Mouse (Mus musculus) cerebellum, postnatal 10 days (tissue): Measurements from ENCODE around the gene Kcnab2.

Experiments used
- DNase-seq, 2 experiments: peaks; one replicate each; pipeline ENCODE4 v3.0.0; 2021; ENCODE audit warnings: mixed read lengths in 2 of 2

The Kcnab2 gene

DNA sequence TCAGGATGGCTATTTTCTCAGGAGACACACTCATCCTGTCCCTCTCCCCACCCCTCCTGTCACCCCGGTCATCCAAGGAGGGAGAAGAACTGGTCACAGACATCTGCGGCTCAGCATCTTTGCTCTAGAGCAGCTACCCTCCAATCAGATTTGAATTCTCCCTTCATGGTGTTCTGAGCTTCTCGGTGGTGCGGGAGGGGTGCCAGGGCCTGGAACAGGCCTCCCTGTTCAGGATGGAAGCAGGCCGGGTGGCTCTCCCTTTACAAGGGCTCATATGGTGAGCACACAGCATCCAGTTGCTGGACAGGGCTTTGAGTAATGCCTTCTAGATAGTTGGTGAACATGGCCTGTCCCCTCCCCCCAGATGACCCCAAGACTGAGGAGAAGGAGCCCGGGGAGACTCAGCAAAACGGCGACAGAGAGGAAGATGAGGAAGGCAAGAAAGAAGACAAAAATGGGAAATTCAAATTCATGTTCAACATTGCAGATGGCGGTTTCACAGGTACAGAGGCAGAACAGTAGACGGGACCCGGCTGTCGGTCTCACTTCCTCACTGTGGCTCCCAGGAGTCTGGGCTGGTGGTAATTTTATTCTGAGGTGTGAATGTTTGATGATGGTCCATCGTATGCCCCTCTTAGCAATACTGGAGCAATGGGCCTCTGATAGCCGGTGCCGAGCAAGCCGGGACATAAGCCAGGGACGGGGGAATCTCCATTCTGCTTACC is 95.0 kb downstream of the Kcnab2 start:
- peak; percentile 59 to 71 for DNase-seq

DNA sequence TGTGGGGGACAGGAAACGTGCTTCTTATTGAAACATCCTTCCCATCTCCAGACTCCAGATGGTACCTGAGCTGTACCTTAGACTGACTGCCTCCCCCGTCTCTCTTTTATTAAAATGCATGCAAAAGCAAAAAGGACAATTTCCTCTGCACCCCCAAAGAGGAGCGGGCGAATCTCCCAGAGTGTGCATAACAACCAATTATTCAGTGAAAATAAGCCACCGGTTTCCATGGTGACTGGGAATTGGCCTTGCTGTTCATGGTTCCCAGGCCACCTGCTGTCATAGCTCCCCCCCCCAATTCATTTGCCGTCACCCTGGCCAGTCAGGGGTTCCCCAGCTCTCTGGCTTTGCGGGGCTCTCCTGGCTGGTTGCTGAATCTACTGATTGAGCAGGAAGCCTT is 112.4 kb downstream of the Kcnab2 start:
- no peak for DNase-seq

DNA sequence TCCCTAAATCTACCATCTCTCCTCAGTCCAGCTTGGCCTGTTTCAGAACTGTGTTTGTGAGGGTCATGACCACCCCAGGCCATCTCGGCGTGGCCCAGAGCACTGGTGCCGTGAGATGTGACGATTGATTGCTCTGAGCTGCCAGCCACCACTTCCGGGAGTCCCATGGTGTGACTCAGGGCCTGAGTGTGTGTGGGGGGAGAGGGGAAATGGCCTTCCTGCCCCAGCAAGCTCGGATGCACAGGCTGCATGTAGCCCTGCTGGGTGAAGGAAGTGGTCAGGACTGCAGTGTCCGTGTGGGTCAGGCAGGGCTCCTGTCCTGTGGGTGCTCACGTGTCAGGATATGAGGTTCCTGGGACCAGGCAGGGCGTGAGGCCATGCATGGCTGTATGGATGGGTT is 115.5 kb downstream of the Kcnab2 start:
- no peak for DNase-seq

DNA sequence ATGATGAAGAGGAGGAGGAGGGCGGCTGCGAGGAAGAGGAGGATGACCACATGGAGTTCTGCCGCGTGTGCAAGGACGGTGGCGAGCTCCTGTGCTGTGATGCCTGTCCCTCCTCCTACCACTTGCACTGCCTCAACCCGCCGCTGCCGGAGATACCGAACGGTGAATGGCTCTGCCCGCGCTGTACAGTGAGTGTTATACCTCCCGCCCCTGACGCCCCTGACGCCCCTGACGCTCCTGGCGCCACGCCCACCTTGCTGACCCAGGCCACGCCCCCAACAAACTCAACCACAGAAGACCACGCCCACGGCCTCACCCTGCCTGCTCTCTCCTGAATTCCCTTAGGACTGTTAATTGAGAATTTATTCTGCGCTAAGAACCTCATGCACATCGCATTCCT is 116.8 kb downstream of the Kcnab2 start:
- peak; percentile 50 to 57 for DNase-seq

DNA sequence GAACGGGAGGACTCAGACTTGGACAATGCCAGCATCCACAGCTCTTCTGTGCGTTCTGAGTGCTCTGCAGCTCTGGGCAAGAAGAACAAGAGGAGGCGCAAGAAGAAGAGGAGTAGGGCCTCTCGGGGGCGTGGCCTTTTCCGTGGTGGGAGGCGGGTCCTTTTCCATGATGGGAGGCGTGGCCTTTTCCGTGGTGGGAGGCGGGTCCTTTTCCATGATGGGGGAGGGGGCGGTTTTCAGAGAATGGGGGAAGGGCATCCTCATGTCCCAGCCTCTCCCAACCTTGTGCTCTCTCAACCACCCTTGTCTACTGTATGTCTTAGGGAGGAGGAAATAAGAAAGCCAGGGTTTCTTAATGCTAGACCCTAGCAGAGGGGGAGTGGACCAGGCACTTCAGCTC is 118.0 kb downstream of the Kcnab2 start:
- no peak for DNase-seq

DNA sequence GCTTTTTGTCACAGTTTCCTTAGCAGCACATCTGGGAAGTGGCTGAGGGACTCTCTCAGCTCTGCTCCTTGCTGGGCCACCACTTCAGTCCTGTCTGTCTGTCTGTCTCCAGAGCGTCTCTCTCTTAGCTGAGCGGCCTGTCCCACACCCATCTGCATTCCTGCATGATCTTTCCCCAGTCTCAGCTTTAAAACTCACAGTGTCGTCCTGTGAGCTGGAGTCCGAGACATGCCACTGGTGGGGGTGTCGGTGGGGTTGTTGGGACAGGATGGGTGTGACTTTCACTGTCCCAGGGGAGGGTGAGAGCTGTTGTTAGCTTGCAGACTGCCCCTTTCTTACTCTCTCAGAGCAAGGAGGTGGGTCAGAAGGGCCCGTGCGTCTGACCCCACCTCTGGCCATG is 122.0 kb downstream of the Kcnab2 start:
- no peak for DNase-seq

DNA sequence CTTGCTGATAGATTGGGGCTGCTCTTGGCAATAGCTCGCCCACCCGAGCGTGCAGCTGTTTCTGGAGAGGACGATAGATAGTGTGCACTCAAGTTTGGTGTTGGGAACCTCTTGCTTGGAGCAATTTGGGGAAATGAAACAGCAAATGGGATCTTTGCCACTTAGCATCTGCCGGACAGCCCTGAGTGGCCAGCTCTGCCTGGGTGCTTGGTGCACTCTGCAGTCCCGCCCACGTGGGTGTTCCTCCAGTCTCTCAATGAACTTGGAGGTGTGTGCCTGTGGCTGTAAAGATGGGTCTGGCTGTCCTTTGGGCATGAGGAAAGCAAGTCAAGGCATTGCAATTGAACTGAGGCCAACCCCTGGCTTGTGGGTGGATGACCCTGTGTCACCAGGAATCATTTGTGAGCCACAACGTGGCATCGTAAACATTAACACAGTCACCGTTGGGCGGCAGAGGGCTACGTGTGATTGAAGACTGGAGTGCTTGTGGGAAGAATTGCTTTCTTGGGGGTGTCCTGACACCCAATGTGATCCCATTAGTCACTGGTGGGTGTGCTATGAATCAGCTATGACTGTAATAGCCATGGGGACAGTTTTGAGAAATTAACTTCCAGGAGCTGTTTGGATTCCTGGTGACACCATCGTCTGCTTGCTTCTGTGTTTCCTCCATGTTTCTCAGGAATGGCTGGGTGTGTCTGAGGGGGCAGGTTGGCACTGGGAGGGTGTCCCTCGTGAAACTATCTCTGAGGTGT is 123.6 kb downstream of the Kcnab2 start:
- no peak for DNase-seq

DNA sequence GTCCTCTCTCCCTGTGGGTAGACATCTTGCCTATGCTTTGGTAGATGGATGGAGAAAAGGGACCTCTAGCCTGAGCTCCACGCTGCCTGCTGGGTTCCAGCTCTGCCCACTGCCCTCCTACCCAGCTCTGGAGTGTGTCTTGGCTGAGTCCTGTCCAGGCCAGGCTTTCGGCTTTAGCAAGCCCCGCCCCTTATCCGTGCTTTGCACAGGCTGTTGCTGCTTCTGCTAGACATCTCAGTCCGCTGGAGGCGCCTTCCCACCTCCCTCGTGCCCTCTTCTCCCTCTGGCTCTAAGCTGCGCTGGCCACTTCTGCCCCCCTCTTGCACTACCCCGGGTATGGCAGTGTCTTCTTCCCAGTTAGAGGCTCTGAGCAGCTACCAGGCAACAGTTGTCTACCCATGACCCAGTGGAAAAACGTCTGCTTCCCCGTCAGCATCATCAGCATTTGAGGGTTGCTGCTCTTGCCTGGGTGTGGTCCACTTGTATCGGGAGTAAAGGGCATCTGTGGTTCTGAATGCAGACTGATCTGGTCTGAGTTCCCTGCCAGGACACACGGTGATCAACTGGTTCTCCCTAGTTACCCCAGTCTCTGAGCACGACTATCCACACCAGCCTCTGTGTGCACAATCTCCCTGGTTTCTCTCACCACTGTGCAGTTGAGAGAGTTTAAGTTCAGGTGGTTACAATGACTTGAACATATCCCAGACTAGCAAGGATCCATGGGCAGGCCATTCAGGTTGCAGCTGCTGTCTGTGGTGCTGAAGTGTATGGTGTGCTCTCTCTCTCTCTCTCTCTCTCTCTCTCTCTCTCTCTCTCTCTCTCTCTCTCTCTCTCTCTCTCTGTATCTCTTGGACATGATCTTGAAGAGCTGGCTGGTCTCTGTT is 126.0 kb downstream of the Kcnab2 start:
- DNase-seq = peak; percentile 61

DNA sequence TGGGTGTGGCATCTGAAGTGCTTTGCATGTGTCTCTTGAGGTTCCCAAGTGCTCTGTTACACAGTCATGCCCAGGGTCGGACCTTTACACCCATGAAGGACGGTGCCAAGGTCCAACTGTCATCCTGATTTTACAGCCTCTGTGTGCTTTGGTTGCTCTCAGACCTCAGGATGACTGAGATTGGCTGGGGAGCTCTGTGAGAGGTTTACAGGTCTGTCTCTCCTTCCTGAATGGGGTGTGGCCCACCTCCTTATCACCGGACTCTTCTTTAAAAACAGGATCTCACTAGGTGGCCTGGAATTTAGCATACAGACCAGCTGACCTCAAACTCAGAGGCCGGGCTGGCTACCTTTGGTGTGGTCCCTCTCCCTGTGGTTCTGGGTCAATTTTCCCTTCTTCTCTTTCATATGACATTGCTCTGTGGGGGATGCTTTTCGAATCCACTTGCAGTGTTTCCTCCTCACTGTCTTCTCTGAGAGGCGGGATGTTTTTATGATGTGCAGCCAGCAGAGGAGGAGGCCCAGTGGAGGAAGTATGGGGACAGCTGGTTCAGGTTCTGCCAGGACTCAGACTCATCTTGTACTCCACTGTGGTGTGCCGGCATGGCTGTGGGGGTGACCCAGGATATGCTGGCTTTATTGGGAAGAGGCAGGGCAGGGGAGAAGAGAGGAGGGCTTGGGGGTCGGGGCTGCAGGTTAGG is 126.8 kb downstream of the Kcnab2 start:
- no peak for DNase-seq

DNA sequence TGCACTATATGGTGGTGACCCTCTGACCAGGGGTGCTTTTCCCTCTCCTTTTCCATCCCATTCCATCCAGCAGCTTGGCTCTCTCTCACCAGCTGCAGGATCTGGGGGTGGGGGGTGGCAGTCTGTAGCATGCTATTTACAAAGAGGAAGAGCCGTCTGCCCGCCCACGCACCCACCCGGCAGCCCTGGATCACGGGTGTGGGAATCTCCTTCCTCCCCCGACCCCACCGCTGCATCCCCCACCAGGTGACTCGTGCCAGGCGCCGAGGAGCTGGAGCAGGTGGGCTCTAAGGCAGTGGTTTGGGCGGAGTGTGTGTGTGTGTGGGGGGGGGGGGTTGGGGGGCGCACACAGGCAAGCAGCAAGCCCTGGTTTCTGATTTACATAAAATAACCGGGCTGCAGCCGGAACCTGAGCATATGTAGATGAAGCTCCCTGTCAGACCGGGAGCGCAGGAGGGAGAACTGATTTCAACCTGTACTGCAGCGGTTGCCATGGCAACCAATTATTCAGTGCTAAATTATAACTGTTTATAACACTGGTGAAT is 127.8 kb downstream of the Kcnab2 start:
- DNase-seq = peak; percentile 57 to 59

DNA sequence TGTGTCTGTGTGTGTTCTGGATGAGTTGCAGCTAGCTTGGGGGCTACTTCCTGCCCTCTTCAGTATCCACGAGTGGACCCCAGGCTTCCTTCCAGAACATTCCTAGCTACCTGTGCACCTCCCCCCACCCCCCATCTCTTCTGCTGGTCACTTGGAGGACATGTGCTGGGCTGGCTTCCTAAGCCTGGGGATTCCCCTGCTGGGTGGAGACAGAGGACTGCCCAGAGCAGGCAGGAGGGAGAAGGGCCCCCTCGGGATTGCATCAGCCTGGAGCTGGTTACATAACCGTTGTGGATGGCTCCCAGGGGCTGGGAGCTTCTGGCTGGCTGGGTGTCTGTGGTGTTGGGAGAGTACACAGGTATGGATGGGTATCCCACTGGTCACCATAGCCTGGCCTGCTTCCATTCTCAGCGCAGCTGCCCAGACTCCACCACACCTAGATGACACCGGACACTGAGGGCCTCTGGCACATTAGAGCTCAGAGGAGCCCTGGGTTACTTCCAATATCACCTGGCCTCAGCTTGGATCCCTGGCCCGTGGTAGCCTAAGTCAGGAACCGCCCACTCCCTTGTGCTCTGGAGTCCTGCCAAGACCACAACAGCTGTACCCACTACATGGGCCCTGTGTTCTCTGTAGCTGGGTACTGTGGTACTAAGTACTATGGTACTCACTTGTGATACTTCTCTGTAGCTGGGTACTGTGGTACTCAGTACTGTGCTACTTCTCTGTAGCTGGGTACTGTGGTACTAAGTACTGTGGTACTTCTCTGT is 132.4 kb downstream of the Kcnab2 start:
- DNase-seq = peak in 1 of 2 experiments; percentile 30

DNA sequence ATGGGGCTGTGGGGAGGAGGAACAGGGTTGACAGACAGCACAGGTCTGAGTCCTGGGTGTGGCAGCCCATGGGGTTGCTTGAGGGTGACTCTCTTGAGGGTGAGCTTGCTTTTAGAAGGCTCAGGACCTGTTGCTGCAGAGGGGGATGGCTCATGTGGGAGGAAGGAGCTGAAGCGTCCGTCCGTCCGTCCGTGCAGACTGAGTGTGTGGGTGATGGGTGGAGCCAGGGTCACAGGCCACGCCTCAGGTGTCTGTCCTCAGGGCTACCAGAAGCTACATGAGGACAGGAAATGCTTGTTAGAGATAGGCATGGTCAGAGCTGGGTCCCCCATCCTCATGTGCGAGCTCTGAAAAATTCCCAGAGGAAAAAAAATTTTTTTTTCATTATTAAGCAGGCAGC is 133.0 kb downstream of the Kcnab2 start:
- no peak for DNase-seq

DNA sequence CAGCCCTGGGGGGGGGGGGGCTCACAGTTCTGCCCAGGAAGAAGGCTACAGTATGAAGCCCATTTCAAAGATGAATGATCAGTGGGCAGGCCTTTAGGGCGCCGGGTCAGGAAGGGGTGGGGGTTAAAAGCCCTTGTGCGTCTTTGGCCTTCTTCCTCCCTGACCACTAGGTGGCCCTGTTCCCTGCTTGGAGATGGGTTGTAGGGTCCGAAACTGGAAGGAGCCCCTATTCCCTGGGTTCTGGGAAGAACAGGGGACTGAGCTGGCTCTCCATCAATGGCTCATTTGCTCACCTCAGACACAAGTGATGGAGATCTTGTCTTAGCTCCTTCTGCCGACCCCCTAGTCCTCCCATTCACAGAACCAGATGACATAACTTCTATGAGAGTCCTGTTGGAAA is 134.4 kb downstream of the Kcnab2 start:
- peak; percentile 79 to 82 for DNase-seq
